Mouse (Mus musculus): Measurements from ENCODE around the gene Rin2.

The Rin2 gene

GRCm38 (mm10) chr2:145788562-145789346 lies 113.7 kb downstream of the Rin2 start:
- no peak for DNase-seq (ENCODE audit: low spot score)

- DNase-seq (ENCODE audit: low spot score), result no peak
These were observed 118.7 kb downstream of the Rin2 start for GRCm38 (mm10) chr2:145793702-145794101.

- peak; percentile 54 for DNase-seq (ENCODE audit: low spot score)
These were observed 119.4 kb downstream of the Rin2 start for GRCm38 (mm10) chr2:145794318-145794954.

DNA sequence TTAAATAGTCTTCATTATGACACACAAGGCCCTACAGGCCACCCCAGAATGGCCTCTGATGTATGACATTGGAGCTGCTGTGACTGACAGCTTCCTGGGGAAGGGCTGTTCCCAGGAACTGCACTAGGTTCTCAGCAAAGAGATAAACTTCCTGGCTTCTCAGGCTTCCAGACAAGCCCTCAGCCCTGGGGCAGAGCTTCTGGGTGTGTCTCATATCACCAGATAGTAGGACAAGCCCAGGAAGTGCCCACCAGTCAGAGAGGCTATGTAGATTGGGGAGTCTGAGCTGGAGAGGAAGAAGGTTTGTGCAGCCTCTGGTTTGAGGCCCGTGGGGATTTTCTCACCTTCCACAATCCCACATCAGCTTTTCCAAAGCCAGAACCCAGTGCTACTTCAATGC lies 122.8 kb downstream of the Rin2 start:
- no peak for DNase-seq (ENCODE audit: low spot score)

- no peak for DNase-seq (ENCODE audit: low spot score)
These were observed 123.9 kb downstream of the Rin2 start for GRCm38 (mm10) chr2:145798954-145799353.

GRCm38 (mm10) chr2:145801322-145802052 lies 126.5 kb downstream of the Rin2 start:
- no peak for DNase-seq (ENCODE audit: low spot score)

- no peak for DNase-seq (ENCODE audit: low spot score)
These were observed 127.6 kb downstream of the Rin2 start for GRCm38 (mm10) chr2:145802626-145803025.

- no peak for DNase-seq (ENCODE audit: low spot score)
These were observed 128.9 kb downstream of the Rin2 start for GRCm38 (mm10) chr2:145803822-145804342.

GRCm38 (mm10) chr2:145804524-145804923 lies 129.5 kb downstream of the Rin2 start:
- DNase-seq (ENCODE audit: low spot score), result no peak

- no peak for DNase-seq (ENCODE audit: low spot score)
These were observed 132.3 kb downstream of the Rin2 start for GRCm38 (mm10) chr2:145807276-145807675.

DNA sequence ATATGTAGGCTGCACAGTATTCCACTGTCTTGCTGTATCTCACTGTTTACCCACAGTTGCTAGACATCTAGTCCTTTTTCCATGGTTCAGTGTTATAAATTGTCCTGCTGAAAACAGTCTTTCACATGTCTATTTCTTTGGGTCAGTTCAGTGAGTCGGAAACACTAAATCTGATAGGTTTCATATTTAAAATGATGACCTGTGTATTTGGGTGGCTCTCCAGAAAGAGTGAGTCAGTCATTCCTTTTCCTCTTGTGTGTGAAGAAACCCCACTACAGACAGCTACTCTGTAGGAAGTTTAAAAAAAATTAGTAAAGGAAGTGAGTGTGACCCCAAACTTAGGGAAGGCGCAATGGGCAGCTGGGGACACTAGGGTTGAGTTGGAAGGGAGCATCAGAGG lies 133.2 kb downstream of the Rin2 start:
- no peak for DNase-seq (ENCODE audit: low spot score)

- no peak for DNase-seq (ENCODE audit: low spot score)
These were observed 133.7 kb downstream of the Rin2 start for GRCm38 (mm10) chr2:145808667-145809066.

GRCm38 (mm10) chr2:145810676-145811075 lies 135.7 kb downstream of the Rin2 start:
- no peak for DNase-seq (ENCODE audit: low spot score)

DNA sequence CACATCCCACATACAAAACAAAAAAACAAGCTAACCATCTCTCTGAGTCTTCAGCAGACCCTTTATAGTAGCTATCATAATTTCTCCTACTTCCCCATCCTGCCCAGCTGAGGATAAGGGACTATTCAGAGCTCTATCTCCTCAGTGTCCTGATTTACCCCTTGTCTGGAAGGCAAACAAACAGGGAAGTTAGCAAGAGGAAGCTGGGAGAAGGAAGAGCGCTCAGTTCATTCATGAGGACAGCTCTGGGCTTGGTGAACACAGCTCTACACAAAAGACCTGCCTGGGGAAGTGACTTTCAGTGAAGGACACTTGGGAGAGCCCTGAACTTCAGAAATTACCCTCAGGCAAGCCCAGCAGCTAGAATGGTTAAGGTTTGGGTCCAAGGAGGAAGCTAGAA lies 137.8 kb downstream of the Rin2 start:
- DNase-seq (ENCODE audit: low spot score), result no peak

GRCm38 (mm10) chr2:145817195-145817594 lies 142.2 kb downstream of the Rin2 start:
- DNase-seq (ENCODE audit: low spot score), result no peak

- DNase-seq (ENCODE audit: low spot score), result no peak
These were observed 147.2 kb downstream of the Rin2 start for GRCm38 (mm10) chr2:145822013-145822782.

- peak; percentile 52 for DNase-seq (ENCODE audit: low spot score)
These were observed 148.0 kb downstream of the Rin2 start for GRCm38 (mm10) chr2:145822783-145823729.

DNA sequence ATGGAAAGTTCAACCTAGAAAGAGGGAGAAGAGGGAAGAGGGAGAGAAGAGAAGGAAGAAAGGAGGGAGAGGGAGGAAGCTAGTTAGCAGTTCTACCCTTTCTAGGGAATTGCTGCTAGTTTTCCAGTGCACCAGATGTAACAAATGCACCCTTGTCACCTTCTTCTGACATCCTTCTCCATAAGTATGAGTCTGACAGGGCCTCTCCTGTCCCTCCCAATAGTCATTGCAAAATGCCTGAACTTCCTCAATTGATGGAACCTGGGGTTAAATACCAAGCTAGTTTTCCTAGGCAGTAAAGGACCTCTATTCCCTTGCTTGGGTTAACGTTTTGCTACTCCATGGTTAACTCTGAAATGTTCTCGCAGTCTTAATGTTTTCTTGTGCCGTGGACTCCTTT lies 149.7 kb downstream of the Rin2 start:
- DNase-seq (ENCODE audit: low spot score), result no peak

- no peak for DNase-seq (ENCODE audit: low spot score)
These were observed 150.2 kb downstream of the Rin2 start for GRCm38 (mm10) chr2:145825221-145825620.

- no peak for DNase-seq (ENCODE audit: low spot score)
These were observed 152.9 kb downstream of the Rin2 start for GRCm38 (mm10) chr2:145827930-145828329.

DNA sequence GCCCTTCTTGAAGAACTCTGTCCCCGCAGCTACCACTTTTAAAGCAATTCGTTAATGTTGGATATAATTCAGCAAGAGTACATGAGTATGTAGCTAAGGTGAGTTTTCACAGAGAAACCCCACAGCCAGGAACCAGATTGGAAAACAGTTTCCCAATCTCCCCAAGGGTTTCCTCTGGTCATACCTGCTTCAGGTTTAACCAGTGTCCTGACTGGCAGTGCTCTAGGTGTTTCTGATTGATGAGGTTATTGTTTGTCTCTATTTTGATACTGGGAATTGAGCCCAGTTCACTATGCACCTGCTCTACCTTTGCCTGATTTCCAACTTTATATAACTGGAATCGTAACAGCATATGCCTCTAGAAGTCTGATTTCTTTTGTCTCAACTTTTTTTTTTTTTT lies 153.6 kb downstream of the Rin2 start:
- DNase-seq (ENCODE audit: low spot score), result no peak
